Mouse (Mus musculus): ENCODE results near the gene Mepce. TPM values are rescaled to one million over a fixed set of nuclear protein-coding genes. Genes with fewer than 3 reads are reported as not detected.

The Mepce gene
- total RNA-seq, 1 experiment from 2014 or later, result 31.8 TPM

DNA sequence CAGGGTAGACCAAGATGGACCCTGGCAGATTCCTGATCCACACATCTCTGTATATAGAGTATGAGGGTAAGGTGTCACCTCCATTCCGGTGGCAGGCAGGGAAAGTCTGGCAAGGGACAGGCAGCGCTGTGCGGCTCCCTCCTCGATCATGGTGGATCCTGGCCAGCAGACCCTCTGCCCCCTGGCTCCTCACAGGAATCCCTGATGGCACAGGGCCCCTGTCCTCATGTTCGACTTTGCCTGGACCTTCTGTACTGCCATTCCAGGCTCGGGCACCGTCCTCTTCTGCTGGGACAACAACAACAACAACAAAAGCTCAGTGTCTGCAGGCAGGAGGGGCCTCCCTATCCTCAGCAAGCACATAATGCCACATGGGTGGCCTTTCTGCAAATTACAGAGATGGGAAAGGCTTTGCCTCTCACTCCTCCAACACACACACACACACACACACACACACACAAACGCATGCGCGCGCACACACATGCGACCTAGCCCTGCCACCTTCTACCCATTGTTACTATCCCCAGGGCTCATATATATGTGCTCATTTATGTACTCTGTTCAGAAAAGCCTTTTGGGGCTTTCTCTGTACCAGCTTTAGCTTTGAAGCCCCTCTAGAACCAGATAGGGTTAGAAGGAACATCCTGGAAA, 53.7 kb downstream of the Mepce start:
- ATAC-seq (replicated peaks in 1 of 2; ENCODE audit: insufficient read depth in 1 of 2, low FRiP score in 2 of 2, low TSS enrichment in 1 of 2, low read depth in 1 of 2, poor library complexity in 2 of 2, severe bottlenecking in 2 of 2), result no peak

Other genes starting within 250 kb of the Mepce start
- gene Actl6b, start 234.1 kb downstream of the Mepce start, total RNA-seq (2017), result not detected in 2 replicates
- 39.0 and 50.7 TPM in 2 replicates for gene Tfr2, start 217.8 kb downstream of the Mepce start, total RNA-seq (2017)
- gene Mospd3, start 186.6 kb downstream of the Mepce start, total RNA-seq (2017), result 8.3 and 10.3 TPM in 2 replicates
- gene Pcolce, start 173.9 kb downstream of the Mepce start, total RNA-seq (2017), result not detected in 2 replicates
- not detected in 2 replicates for gene Fbxo24, start 158.7 kb downstream of the Mepce start, total RNA-seq (2017)
- gene Lrch4, start 158.5 kb downstream of the Mepce start, total RNA-seq (2017), result 26.4 and 43.3 TPM in 2 replicates
- gene Gm20605, start 158.5 kb downstream of the Mepce start, total RNA-seq (2017), result 4.0 and 6.4 TPM in 2 replicates
- 8.6 and 12.9 TPM in 2 replicates for gene Sap25, start 146.3 kb downstream of the Mepce start, total RNA-seq (2017)
- not detected in 2 replicates for gene Irs3, start 141.9 kb downstream of the Mepce start, total RNA-seq (2017)
- 8.4 and 11.0 TPM in 2 replicates for gene Agfg2, start 102.9 kb downstream of the Mepce start, total RNA-seq (2017)
- gene Nyap1, start 46.0 kb downstream of the Mepce start, total RNA-seq (2017), result 0.05 and 0.25 TPM in 2 replicates
- 61.0 and 67.7 TPM in 2 replicates for gene Tsc22d4, start 41.9 kb downstream of the Mepce start, total RNA-seq (2017)
- gene Ppp1r35, start 8.8 kb downstream of the Mepce start, total RNA-seq (2017), result 15.3 and 61.5 TPM in 2 replicates
- gene Zcwpw1, start 143 bp upstream of the Mepce start, total RNA-seq (2017), result 21.3 and 27.6 TPM in 2 replicates
- gene Pilra, start 48.6 kb upstream of the Mepce start, total RNA-seq (2017), result 17.7 and 22.2 TPM in 2 replicates
- gene Pilrb1, start 70.5 kb upstream of the Mepce start, total RNA-seq (2017), result 6.0 and 12.3 TPM in 2 replicates
- 3.7 and 17.8 TPM in 2 replicates for gene Pilrb2, start 84.2 kb upstream of the Mepce start, total RNA-seq (2017)
- gene Cyp3a13, start 134.0 kb upstream of the Mepce start, total RNA-seq (2017), result not detected in 2 replicates
- not detected in 2 replicates for gene Gjc3, start 175.4 kb upstream of the Mepce start, total RNA-seq (2017)
- not detected in 2 replicates for gene Azgp1, start 193.9 kb upstream of the Mepce start, total RNA-seq (2017)
- not detected in 2 replicates for gene Smok3a, start 233.6 kb upstream of the Mepce start, total RNA-seq (2017)
- gene Smok3b, start 233.8 kb upstream of the Mepce start, total RNA-seq (2017), result not detected in 2 replicates

Measured in hematopoietic stem cell, adult 5-6 weeks (primary cell).